Mouse (Mus musculus) left cerebral cortex, postnatal 14 days (tissue): Measurements from ENCODE around the gene Itga2. TPM values are rescaled to one million over a fixed set of nuclear protein-coding genes. Genes with fewer than 3 reads are reported as not detected.

Experiments
- DNase-seq, 2 experiments: peaks; one replicate each; pipeline ENCODE4 v3.0.0; 2021 to 2022; ENCODE audit warnings: low spot score in 2 of 2, mixed read lengths in 1 of 2
- intact Hi-C: fragments of 180-260 bp; cut with DNase I; formaldehyde crosslinking; loops from one replicate; pipeline ENCODE4 v1.15.1; 2025
- total RNA-seq, 2 experiments: library from RNA; stranded (reverse); gene quantifications; 2 replicates each; pipeline ENCODE4 v1.2.3; 2021

The Itga2 gene
- total RNA-seq, 2 experiments from 2014 or later: 0.09 to 0.55 TPM

GRCm38 (mm10) chr13:114834580-114834979 is 97.3 kb downstream of the Itga2 start:
- intact Hi-C loops: loop anchor here (10.0 kb wide), 2 partner anchors 260 to 1880 kb away; partner anchors contain the start of gene Pelo
- no peak for DNase-seq

DNA sequence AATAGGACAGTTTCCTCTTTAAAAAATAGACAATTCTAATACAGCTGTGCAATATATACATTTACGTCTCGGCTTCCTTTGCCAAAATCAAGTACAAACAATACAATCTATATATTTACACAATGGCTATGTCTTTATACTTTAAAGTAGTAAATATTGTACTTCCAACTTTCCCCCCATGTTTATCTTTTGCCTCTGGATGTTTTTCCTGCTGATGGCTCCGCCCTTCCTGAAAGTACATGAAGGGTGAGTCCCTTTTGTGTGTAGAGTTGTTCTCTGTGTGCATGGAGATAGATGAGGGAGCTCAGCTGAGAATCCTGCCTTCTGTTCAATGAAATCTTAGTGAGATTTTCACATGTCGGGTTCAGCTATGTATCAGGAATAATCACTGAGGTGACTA is 98.5 kb downstream of the Itga2 start:
- intact Hi-C loops: loop anchor here (10.0 kb wide), 2 partner anchors 261 to 1881 kb away; partner anchors contain the start of gene Pelo
- no peak for DNase-seq

- no peak for DNase-seq
- intact Hi-C loops: loop anchor here (10.0 kb wide), 2 partner anchors 262 to 1882 kb away; partner anchors contain the start of gene Pelo
These were observed 99.1 kb downstream of the Itga2 start for GRCm38 (mm10) chr13:114832761-114833160.

DNA sequence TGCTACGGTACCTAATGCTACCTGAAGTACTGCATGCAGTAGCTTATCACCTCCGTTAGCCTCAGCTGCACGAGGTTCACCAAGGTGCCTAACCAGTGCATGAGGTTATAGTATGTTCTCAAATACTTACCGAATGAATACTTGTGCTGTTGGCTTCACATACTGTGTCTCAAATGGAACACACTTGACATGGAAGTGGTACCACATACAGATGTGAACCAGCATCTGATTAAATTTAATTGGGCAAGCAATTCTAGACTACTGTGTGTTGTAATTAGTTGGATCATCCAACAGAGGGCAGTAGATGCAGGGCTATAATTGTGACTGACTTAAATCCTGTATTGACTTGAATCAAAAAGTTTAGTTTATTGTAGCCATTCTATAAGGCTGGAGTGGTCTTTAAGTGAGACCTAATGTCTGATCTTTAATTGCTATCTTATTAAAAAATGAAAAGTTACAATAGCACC is 100.5 kb downstream of the Itga2 start:
- intact Hi-C loops: loop anchor here (2.0 to 10.0 kb wide), 3 partner anchors 133 to 1883 kb away; partner anchors contain the start of gene Pelo
- peak in 1 of 2 experiments; percentile 23 for DNase-seq

DNA sequence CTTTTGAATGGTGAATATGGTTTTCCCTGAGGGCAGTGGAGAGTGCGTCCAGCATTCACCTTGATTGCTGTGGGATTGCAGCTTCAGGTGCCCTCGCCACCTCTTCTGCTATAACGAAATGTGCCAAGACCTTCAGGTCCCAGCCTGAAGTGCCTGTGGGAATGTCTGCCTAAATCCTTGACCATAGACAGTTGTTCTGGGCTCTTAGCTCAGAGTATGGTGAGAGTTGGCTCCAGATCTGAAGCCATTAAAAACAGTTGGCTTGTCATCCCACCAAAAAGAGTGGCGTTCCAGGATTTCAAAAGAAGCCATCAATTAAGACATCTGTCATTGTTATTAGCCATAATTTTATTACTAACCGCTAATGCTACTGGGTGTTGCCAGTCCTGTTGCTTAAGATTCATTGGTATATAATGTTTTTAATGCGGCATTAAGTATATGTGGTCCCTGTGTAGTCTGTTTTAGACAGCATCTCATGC is 106.5 kb downstream of the Itga2 start:
- intact Hi-C loops: no loop called here
- no peak for DNase-seq

GRCm38 (mm10) chr13:114822871-114823270 is 109.0 kb downstream of the Itga2 start:
- intact Hi-C loops: no loop called here
- DNase-seq: no peak

DNA sequence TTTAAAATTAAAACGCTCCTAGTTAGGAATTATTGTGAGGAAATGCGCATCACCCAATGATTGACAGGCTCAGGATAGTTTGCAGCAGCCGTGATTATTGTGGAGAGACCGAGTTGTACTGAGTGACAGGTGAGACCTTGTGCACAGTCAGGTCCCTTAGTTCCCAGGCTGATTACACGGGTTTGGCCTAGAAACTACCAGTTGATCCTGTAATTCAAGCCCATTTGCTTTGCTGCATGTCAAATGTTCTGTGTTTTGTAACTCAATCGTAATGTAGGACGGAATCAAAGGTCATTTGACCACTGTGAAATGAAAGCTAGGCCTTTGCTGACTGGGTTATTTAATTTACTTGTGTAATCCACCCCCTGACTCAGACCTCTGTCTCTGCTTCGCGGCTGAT is 113.4 kb downstream of the Itga2 start:
- DNase-seq: no peak
- intact Hi-C loops: no loop called here

DNA sequence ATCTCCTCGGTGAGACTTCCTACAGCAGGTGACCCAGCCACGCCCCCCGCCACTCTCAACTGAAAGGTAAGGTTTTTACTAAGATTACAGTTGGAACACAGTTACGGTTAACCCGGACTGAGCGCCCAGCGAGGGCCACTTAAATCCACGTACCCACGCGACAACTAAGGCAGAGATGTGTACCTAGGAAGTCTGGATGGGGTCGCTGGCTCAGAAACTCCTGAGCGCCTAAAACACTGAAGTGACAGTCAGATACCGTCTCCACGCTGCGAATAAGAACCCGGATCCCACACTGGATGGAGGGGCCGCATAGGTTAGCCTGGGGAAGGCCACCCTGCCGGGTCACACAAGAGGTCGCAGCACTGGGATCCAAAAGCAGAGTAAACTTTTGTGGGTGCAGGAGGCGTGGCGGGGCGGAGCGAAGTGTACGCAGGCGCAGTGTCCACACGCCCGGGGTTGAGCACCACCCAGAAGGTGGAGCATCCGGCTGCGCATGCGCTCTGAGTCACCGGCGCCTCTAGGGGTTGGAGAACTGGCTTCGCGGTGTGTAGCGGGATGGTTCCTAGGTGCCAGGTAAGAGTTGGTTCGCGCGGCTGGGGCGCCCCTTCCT is 114.0 kb downstream of the Itga2 start, which contains the start of gene Mocs2:
Gene Mocs2, plus strand, starts transcription at position 486 of the 610 bp plus-strand sequence.
- intact Hi-C loops: no loop called here
- peak; percentile 88 to 93 for DNase-seq

- intact Hi-C loops: no loop called here
- DNase-seq: no peak
These were observed 122.2 kb downstream of the Itga2 start for GRCm38 (mm10) chr13:114809624-114810210.

DNA sequence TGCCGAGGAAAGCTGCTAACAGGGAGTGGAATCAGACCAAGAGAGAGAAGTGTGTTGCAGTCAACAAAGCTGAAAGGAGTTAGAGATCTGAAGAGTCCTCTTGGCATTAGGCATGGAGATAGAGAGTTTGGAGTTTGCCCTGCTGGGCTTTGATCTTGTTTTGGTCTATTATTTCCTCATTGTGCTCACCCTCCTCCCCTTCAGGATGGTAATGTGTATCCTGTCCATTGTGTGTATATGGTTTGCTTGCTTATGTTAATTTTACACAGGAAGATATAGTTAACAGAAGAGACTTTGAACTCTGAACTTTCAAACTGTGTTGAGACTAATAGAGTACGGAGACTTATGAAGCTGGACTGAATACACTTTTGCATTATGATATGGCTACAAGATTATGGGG is 128.9 kb downstream of the Itga2 start:
- DNase-seq: no peak

DNA sequence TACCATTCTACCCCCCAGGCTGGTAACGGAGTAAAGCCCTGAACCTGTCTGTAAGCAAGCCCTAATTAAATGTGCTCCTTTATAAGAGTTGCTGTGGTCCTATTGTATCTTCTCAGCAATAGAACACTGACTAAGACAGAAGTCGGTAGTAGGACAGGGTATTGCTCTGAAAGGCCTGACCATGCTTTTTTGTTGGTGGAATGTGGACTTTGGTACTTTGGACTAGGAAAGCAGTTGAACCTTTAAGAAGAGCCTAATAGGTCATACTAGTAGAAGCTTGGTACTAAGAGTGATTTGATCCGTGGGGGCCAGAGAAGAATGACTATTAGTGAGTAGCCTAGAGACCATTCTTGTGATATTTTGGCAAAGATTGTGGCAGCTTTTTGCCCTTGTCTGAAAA is 130.0 kb downstream of the Itga2 start:
- intact Hi-C loops: no loop called here
- no peak for DNase-seq

More for the DNA sequence above, 128.9 kb downstream of the Itga2 start:
- intact Hi-C loops: no loop called here

DNA sequence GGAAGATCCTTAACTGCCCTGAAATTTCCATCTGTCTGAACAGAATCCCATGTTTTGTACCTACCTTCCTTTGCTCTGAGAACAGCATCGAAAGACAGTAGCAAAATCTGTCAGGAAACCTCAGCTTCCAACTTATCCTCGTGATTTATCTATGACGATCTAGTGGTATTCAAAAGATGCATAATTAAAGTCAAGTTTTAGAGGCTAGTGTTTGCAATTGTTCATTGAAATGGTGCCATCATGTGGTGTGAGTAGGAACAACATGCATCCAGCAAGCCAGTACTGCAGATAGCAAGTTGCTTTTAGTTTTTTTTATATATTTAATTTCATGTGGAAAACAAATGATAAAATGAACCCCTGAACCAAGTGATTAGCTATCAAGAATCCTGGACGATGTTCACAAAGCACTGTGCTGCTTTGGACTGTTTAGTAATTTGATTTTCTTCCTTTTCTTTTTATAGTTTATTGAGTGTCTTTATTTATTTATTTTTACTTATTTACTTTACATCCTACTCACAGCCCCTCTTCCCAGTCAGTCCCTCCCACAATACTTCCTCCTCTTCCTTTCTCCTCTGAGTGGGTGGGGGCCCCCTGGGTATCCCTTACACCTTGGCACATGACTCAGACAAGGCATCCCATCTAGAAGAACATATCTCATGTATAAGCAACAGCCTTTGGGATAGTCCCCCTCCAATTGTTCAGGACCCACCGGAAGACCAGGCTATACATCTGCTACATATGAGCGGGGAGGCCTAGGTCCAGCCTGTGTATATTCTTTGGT is 138.5 kb downstream of the Itga2 start:
- intact Hi-C loops: loop anchor here (2.0 to 10.0 kb wide), 2 partner anchors 329 to 917 kb away; no protein-coding TSS in a partner anchor

DNA sequence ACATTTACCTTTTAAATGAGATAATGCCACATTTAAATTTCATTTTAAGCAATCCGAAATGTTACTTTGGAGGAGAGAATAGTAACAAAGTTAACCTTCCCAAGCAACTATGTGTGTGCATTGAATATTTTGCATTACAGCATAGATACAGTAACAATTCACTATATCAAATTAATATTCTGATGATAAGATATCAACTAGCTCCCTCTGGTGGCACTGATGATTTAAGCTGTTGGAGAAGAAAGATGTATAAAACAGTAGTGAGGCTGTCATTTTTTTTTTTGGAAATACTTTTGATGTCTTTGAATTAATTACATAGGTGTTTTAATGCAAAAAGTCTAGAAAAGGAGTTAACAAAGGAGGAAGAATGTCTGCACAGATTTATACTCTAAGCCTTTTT is 140.4 kb downstream of the Itga2 start:
- intact Hi-C loops: loop anchor here (10.0 kb wide), 1 partner anchor 327 kb away; no protein-coding TSS in a partner anchor
- DNase-seq: peak; percentile 27 to 58

More for the DNA sequence above, 138.5 kb downstream of the Itga2 start:
- peak; percentile 81 to 85 for DNase-seq

Other genes with a start within 250 kb of the Itga2 start
- gene Mocs2, start 113.9 kb downstream of the Itga2 start, total RNA-seq: 10 to 100 TPM; 78.4 to 80.2 TPM
- 10 to 100 TPM; 19.3 to 23.5 TPM for gene Pelo, start 158.1 kb upstream of the Itga2 start, total RNA-seq
- 1 to 10 TPM; 3.7 to 4.1 TPM for gene Gm49395, start 169.8 kb upstream of the Itga2 start, total RNA-seq
- gene Itga1, start 169.9 kb upstream of the Itga2 start, total RNA-seq: 10 to 100 TPM; 11.2 to 14.5 TPM